Mouse (Mus musculus): ENCODE measurements around the gene Ppm1j.
"Not testable (repeated sequence)": the region's sequence is repeated elsewhere in the genome, so short reads cannot be mapped to it uniquely, and the experiment has no call there.

Gene Ppm1j

DNA sequence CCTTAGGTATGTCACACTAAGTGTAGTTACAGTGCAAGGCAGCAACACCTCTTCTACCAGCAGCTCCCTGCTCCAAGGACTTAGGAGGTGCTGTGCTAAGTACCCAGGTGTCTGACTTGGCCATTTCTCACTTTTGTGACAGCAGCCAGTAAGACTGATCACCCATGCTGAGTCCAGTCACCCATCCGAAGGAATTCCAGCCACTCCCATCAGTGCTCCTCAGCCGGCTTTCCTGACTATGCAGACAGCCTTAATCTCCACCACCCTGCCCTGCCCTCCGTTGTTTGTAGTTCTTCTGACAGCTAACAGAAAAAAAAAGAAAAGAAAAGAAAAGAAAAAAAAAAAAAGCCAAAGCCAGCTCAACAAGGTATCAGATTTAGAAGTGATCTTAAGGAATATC, 30.9 kb downstream of the Ppm1j start:
- in situ Hi-C loops (cut with MboI, MseI): no loop called here

DNA sequence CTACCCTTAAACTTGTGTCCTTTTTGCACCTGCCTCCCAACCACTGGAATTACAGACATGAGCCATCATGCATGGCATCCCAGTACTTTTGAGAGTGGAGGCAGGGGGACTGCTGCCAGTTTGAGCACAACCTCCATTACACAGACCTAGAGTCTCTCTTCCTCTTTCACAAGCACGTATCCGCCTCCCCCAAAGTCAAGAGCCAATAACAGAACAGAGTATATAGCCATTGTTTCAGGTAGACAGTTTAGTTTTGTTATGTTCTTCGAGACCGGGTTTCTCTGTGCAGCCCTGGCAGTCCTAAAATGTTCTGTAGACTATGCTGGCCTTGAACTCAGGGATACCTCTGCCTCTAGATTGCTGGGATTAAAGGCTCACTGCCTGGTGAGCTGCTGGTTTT, 31.4 kb downstream of the Ppm1j start:
- in situ Hi-C loops (cut with MboI, MseI): no loop called here

DNA sequence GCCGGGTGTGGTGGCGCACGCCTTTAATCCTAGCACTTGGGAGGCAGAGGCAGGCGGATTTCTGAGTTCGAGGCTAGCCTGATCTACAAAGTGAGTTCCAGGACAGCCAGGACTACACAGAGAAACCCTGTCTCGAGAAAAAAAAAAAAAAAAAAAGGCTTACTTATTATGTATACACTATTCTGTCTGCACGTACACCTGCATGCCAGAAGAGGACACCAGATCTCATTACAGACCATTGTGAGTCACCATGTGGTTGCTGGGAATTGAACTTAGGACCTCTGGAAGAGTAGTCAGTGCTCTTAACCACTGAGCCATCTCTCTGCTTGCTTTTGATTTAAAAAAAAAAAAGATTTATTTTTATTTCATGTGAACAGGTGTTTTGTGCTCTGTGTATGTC, 32.4 kb downstream of the Ppm1j start:
- in situ Hi-C loops (cut with MboI, MseI): not testable (repeated sequence)

DNA sequence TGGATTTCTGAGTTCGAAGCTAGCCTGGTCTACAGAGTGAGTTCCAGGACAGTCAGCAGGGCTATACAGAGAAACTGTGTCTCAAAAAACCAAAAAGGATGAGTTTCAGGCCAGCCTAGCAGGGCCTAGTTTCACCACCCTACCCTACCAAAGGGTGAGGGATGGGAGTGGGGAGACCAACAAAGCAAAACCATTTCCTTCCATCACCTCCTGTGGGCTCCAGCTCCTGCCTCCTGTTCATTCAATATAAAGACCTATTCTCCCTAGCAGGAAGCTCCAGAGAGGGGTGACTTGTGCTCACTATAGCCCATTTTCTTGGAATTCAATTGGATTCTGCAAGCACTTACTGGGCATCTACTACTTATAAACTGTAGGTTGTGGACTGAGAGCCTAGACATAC, 33.9 kb downstream of the Ppm1j start:
- in situ Hi-C loops (cut with MboI, MseI): no loop called here

DNA sequence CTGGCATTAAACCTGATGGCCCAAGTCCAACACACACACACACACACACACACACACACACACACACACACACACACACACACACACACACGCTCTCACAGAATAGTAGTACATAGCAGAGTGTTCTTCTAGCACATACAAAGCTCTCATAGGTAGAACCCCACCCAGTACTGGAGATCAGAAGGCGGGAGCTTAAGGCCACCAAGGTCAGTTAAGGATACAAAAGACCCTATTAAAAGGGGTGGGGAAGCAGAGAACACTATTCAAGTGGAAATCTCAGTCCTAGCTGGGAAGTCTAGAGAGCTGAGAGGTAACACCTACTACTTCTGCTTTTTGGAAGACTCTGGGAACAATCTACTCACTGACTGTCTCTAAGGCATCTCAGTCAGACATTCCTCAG, 34.5 kb downstream of the Ppm1j start:
- in situ Hi-C loops (cut with MboI, MseI): no loop called here

DNA sequence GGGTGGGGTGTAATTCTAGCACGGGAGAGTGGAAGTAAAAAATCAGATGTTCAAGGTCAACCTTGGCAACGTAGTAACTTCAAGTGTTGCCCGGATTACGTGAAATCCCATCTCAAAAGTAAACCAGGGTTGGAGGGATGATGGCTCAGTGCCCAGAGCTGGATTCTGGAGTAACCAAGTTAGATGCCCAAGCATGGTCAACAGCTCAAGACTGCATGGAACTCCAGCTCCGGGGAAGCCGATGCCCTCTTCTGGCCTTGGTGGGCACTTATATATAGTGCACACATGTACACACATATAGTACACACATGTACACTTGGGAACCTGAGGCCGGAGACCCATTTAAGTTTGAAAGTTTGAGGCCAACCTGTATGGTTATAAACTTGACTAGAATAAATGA, 35.3 kb downstream of the Ppm1j start:
- in situ Hi-C loops (cut with MboI, MseI): no loop called here

DNA sequence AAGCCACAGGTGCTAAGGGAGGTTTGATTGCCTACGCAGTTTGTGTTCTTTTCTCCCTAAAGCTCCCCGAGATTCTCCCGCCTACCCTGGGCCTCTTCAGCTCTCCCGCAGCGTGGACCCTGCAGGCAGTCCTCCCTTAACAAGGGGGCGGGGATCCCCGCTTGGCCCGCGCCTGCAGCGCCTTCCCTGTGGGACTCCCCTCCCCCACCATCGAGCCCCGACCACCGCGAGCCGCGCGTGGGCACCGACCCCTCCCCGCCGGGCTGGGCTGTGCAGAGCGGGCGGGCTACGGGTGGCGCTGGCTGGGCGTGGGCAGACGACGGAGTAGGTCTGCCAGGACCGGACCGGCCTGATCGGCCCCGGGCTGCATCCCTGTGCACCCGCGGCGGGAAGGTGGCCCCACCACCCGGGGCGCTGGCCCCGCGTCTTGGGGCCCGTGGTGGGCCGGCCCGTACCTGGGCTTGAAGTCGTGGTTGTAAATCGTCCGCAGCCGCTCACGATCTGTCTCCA, 36.7 kb downstream of the Ppm1j start:
- in situ Hi-C loops (cut with MboI, MseI): no loop called here

DNA sequence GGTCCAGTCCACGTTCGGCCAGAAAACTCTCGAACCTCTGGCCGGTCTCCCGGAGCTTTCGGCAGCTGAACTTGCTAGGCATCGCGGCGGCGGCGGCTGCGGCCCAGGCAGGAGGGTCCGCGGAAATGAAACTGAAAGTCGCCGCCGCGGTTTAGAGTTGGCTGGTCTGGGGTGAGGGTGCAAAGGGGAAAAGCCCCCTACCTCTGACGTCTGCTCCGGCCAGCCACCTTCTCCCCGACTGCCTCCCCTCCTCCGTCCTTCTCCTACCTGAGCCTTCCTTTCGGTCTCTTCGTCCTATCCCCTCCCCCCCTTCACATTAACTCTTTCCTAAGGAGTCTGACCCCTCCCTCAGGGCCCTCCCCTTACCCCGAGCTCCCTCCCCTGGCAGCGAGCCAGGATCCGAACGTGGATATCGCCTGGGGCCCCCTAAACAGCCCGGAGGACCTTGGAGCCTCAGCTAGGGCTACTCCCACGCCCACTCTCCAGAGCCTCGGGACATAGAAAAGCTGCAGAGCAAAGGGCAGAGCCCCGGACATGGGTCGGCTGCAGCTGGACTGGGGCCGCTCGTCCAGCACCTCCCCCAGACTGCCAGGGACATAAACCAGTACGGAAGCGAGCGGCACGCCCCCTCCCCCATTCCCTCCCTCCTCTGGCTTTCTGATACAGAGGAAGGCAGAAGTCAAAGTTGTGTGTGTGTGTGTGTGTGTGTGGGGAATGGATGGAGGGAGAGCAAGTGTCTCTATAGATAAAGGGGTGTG, 37.3 kb downstream of the Ppm1j start, which contains the start of gene Mov10:
Gene Mov10, minus strand, starts transcription at position 573 of the 758 bp plus-strand sequence.
- in situ Hi-C loops (cut with MboI, MseI): no loop called here

DNA sequence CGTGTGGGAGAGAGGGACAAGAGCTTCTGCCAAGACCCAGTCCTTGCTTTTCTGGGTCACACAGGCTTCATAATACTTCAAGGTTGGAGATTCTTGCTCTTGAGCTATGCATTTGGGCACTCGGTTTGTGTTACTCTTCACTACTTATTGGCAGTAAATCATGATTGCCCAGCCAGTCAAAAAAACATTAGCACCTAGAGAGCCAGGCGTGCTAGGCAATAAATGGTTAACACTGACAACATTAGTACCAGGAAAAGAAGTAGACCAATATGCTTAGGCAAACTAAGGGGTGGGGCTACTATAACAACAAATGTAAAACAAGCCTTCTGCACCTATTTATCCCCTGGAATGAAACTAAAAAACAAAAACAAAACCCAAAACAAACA, 37.9 kb downstream of the Ppm1j start:
- in situ Hi-C loops (cut with MboI, MseI): no loop called here

DNA sequence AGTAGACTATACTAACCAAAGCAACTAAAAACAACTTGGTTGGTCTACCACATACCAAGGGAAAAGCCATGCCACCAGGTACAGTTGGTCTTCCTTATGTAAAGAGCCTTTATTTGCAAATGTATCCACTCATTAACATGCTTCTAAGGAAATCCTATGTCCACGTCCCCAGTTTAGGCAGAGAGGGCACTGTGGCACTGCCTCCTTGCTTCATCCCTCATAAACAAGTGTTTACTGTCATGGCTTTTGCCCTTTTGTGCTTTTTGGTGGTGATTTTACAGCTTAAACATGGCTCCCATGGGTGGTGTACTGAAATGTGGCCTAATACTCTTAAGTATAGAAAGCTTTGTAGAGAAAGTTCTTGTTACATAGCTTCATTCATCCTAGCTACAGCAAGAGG, 39.6 kb downstream of the Ppm1j start:
- in situ Hi-C loops (cut with MboI, MseI): loop anchor here (5.0 kb wide), 1 partner anchor 637 kb away; no protein-coding TSS in a partner anchor

DNA sequence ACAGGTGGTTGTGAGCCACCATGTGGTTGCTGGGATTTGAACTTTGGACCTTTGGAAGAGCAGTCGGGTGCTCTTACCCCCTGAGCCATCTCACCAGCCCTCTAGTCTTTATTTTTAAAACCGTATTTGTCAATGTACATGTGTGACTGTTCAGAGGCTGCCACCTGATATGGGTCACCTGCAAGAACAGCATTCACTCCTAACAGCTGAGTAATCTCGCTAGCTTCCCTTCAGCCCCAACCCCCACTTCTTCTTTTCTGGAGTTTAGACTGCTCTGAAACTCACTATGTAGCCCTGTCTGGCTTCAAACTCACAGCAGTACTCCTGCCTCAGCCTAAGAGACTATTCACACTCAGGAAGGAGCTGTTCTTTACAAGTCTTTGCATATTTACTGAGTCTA, 41.6 kb downstream of the Ppm1j start:
- in situ Hi-C loops (cut with MboI, MseI): loop anchor here (5.0 kb wide), 1 partner anchor 635 kb away; no protein-coding TSS in a partner anchor
